11 mouse cellular contexts compared by ENCODE assay signal in genomic region chr3:87993436-87993835, GRCm38 (mm10). TPM values are rescaled to one million over a fixed set of nuclear protein-coding genes. Genes with fewer than 3 reads are reported as not detected.
DNase-seq lines count a peak whose midpoint lies in the region; ATAC-seq and TF ChIP-seq lines count a peak whose summit lies in the region.
"Had no signal": no experiment of that assay in that cellular context is flagged by ENCODE, and none has a peak within 500 bp of the region (broad histone marks: within the 10 kb centered on the region; RNA-seq: fewer than 3 reads in every experiment).

No protein-coding gene starts in this region.

- dilution Hi-C loops in CH12.LX (cut with MboI; ENCODE audit: extremely low pct_ligation_motif_present, extremely low pct_unique_long_range_greater_than_20kb, low sequenced_read_pairs) = no loop called here

- TF ChIP-seq RAD21 in CH12.LX (IDR thresholded peaks at IDR 0.05; ENCODE audit: low read depth, low read length) = no peak

- no peak for ATAC-seq in kidney, embryonic 16.5 days (ENCODE audit: low FRiP score, low TSS enrichment)
- ATAC-seq in megakaryocyte, adult 5-6 weeks (ENCODE audit: poor library complexity, severe bottlenecking) = peak; percentile 89
- ATAC-seq in monocyte, adult 5-6 weeks (replicated peaks; ENCODE audit: insufficient number of reproducible peaks, low FRiP score, low TSS enrichment, poor library complexity, severe bottlenecking) = no peak
- ATAC-seq: forebrain, embryonic 16.5 days had no signal

- WGBS in kidney, embryonic 16.5 days = 5% methylated on average over 6 of the region's 6 CpGs

- H3K9ac ChIP-seq in kidney, embryonic 16.5 days (replicated peaks; ENCODE audit: low read length) = no peak overlapping the region
- no peak overlapping the region for H3K9ac ChIP-seq in CH12.LX (ENCODE audit: insufficient read depth, low read depth)
- H3K9ac ChIP-seq: stomach, embryonic 15.5 days had no signal

- no peak for TF ChIP-seq CTCF in CH12.LX (conservative IDR thresholded peaks at IDR 0.05 in 1 of 2, IDR thresholded peaks at IDR 0.05 in 1 of 2; ENCODE audit: low read depth in 2 of 2, low read length in 2 of 2)

- intact Hi-C loops in left cerebral cortex, postnatal 10 days (cut with DNase I) = no loop called here

- H3K36me3 ChIP-seq in kidney, embryonic 16.5 days (ENCODE audit: insufficient read depth, low read length) = no peaks in the 10 kb centered on the region
- no peaks in the 10 kb centered on the region for H3K36me3 ChIP-seq in CH12.LX (replicated peaks in 1 of 2; ENCODE audit: control insufficient read depth in 1 of 2, insufficient read depth in 1 of 2, low read length in 1 of 2)
- H3K36me3 ChIP-seq: stomach, embryonic 15.5 days had no signal

- no peaks in the 10 kb centered on the region for H3K9me3 ChIP-seq in kidney, embryonic 16.5 days (ENCODE audit: low read length)
- H3K9me3 ChIP-seq in CH12.LX (replicated peaks; ENCODE audit: low read length) = peaks cover 2% of the 10 kb centered on the region
- H3K9me3 ChIP-seq: stomach, embryonic 15.5 days had no signal

- no peaks in the 10 kb centered on the region for H3K79me2 ChIP-seq in CH12.LX (replicated peaks; ENCODE audit: control insufficient read depth, extremely low read depth, insufficient read depth, poor library complexity, severe bottlenecking)

- DNase-seq in kidney, postnatal 25 days = peak; percentile 57 to 67
- DNase-seq in CH12.LX (ENCODE audit: extremely low read depth) = peak; percentile 41
- peak; percentile 92 for DNase-seq in R1 (ENCODE audit: low read depth, low spot score)
- DNase-seq in left cerebral cortex, postnatal 10 days (ENCODE audit: extremely low spot score in 1 of 2, low spot score in 2 of 2) = no peak
- DNase-seq in right cerebral cortex, postnatal 36 days (ENCODE audit: low spot score in 2 of 2) = no peak

- H3K4me2 ChIP-seq in kidney, embryonic 16.5 days (replicated peaks; ENCODE audit: low read depth, low read length) = no peak overlapping the region
- H3K4me2 ChIP-seq in CH12.LX (ENCODE audit: insufficient read depth, low read depth, poor library complexity, severe bottlenecking) = no peak overlapping the region
- H3K4me2 ChIP-seq: stomach, embryonic 15.5 days had no signal

- no peak for TF ChIP-seq POLR2A in CH12.LX (IDR thresholded peaks at IDR 0.05; ENCODE audit: low read depth, low read length)

- in situ Hi-C loops in CH12.LX (cut with MboI; ENCODE audit: low pct_ligation_motif_present, low pct_unique_long_range_greater_than_20kb, low sequenced_read_pairs) = no loop called here

- TF ChIP-seq EP300 in CH12.LX (IDR thresholded peaks at IDR 0.05; ENCODE audit: low read length) = no peak

- H3K27me3 ChIP-seq in kidney, embryonic 16.5 days (ENCODE audit: insufficient read depth, low read length) = peaks cover 73% of the 10 kb centered on the region
- H3K27me3 ChIP-seq in CH12.LX (replicated peaks) = peaks cover 93% of the 10 kb centered on the region

- no peak overlapping the region for H3K27ac ChIP-seq in kidney, embryonic 16.5 days (ENCODE audit: low read length)
- no peak overlapping the region for H3K27ac ChIP-seq in CH12.LX (ENCODE audit: insufficient read depth, low read depth)
- H3K27ac ChIP-seq: stomach, embryonic 15.5 days had no signal

- H3K4me3 ChIP-seq in kidney, embryonic 16.5 days (ENCODE audit: low read length) = no peak overlapping the region
- no peak overlapping the region for H3K4me3 ChIP-seq in CH12.LX (replicated peaks in 1 of 3; ENCODE audit: low read depth in 2 of 3, low read length in 2 of 3, poor library complexity in 1 of 3)
- H3K4me3 ChIP-seq: stomach, embryonic 15.5 days had no signal

- peaks cover 6% of the 10 kb centered on the region for H3K4me1 ChIP-seq in kidney, embryonic 16.5 days (ENCODE audit: insufficient read depth, low read length)
- H3K4me1 ChIP-seq in CH12.LX (ENCODE audit: control insufficient read depth in 1 of 2, insufficient read depth in 2 of 2) = peaks cover 0 to 5% of the 10 kb centered on the region in 2 experiments; a peak in 1 of 4 replicates

TF ChIP-seq in CH12.LX, 34 proteins besides CTCF, POLR2A, EP300 and RAD21:
- no peak for TF ChIP-seq SMC3 (IDR thresholded peaks at IDR 0.05; ENCODE audit: low read depth, low read length)
- no peak for TF ChIP-seq SIN3A (IDR thresholded peaks at IDR 0.05; ENCODE audit: low read length)
- TF ChIP-seq USF1 (IDR thresholded peaks at IDR 0.05; ENCODE audit: low read depth, low read length) = no peak
- no peak for TF ChIP-seq NRF1 (IDR thresholded peaks at IDR 0.05; ENCODE audit: low read depth, low read length)
- no peak for TF ChIP-seq MYC (IDR thresholded peaks at IDR 0.05; ENCODE audit: low read depth, low read length)
- no peak for TF ChIP-seq NELFE (IDR thresholded peaks at IDR 0.05; ENCODE audit: low read depth, low read length)
- no peak for TF ChIP-seq ZMIZ1 (IDR thresholded peaks at IDR 0.05; ENCODE audit: low read depth, low read length)
- no peak for TF ChIP-seq PAX5 (IDR thresholded peaks at IDR 0.05; ENCODE audit: low read length)
- TF ChIP-seq CHD1 (IDR thresholded peaks at IDR 0.05; ENCODE audit: low read depth, low read length) = no peak
- TF ChIP-seq MAFK (IDR thresholded peaks at IDR 0.05; ENCODE audit: insufficient replicate concordance, low read length) = no peak
- TF ChIP-seq UBTF (IDR thresholded peaks at IDR 0.05; ENCODE audit: low read depth, low read length) = no peak
- no peak for TF ChIP-seq RCOR1 (conservative IDR thresholded peaks at IDR 0.05; ENCODE audit: low read depth, low read length)
- no peak for TF ChIP-seq MAZ (IDR thresholded peaks at IDR 0.05; ENCODE audit: low read depth, low read length)
- TF ChIP-seq HCFC1 (IDR thresholded peaks at IDR 0.05; ENCODE audit: low read depth, low read length) = no peak
- TF ChIP-seq POLR2AphosphoS2 (IDR thresholded peaks at IDR 0.05; ENCODE audit: low read depth, low read length) = no peak
- TF ChIP-seq KAT2A (IDR thresholded peaks at IDR 0.05; ENCODE audit: insufficient replicate concordance, low read length) = no peak
- no peak for TF ChIP-seq TBP (conservative IDR thresholded peaks at IDR 0.05; ENCODE audit: low read depth, low read length)
- TF ChIP-seq ZNF384 (IDR thresholded peaks at IDR 0.05; ENCODE audit: low read depth, low read length) = no peak
- TF ChIP-seq MEF2A (IDR thresholded peaks at IDR 0.05; ENCODE audit: borderline replicate concordance, low read depth, low read length) = no peak
- no peak for TF ChIP-seq USF2 (conservative IDR thresholded peaks at IDR 0.05; ENCODE audit: low read depth, low read length)
TF ChIP-seq in CH12.LX: peak in this region for 0.

RNA-seq across cellular contexts. Expression of gene Bcan, which starts 6.6 kb away (rescaled TPM):
- polyA plus RNA-seq in kidney, embryonic 16.5 days (2015; fragmentation: Nextera tagmentation; extraction: Ambion mirVana) = 0.10 TPM in 1 of 2 replicates, not detected in the other
- total RNA-seq in CH12.LX (2012; rRNA removed) = 0.04 TPM in 1 of 2 replicates, not detected in the other
- total RNA-seq in CH12.LX (2014; rRNA removed) = not detected in 2 replicates
- polyA plus RNA-seq in CH12.LX (2012; ENCODE audit: insufficient read length, low read depth) = not detected in 2 replicates
- total RNA-seq in megakaryocyte, adult 5-6 weeks (2015) = not detected in 2 replicates
- total RNA-seq in megakaryocyte, adult 5-6 weeks (2017) = not detected in 2 replicates
- 100 to 1,000 TPM; 262 to 273 TPM for total RNA-seq in left cerebral cortex, postnatal 10 days (2021)
- not detected in 3 replicates for total RNA-seq in monocyte, adult 5-6 weeks (2017)

RNA-seq across cellular contexts. Expression of gene Nes, which starts 22.6 kb away (rescaled TPM):
- polyA plus RNA-seq in kidney, embryonic 16.5 days (2015; fragmentation: Nextera tagmentation; extraction: Ambion mirVana) = 25.7 and 26.6 TPM in 2 replicates
- total RNA-seq in CH12.LX (2012; rRNA removed) (0.04 TPM in 2 replicates), CH12.LX (2014; rRNA removed) (0.04 TPM in 1 of 2 replicates, not detected in the other)
- polyA plus RNA-seq in CH12.LX (2012; ENCODE audit: insufficient read length, low read depth) = 0.04 TPM in 2 replicates
- total RNA-seq in megakaryocyte, adult 5-6 weeks (2015) = not detected in 2 replicates
- not detected in 2 replicates for total RNA-seq in megakaryocyte, adult 5-6 weeks (2017)
- total RNA-seq in left cerebral cortex, postnatal 10 days (2021) = 10 to 100 TPM in 1 of 2 experiments, 1 to 10 TPM in 1; 9.9 to 11.4 TPM
- total RNA-seq in monocyte, adult 5-6 weeks (2017) = 0.58 to 2.0 TPM (median 1.6 TPM) in 3 replicates

RNA-seq across cellular contexts. Expression of gene Hapln2, which starts 33.9 kb away (rescaled TPM):
- 0.13 and 0.16 TPM in 2 replicates for polyA plus RNA-seq in kidney, embryonic 16.5 days (2015; fragmentation: Nextera tagmentation; extraction: Ambion mirVana)
- not detected in 2 replicates for total RNA-seq in CH12.LX (2012; rRNA removed)
- total RNA-seq in CH12.LX (2014; rRNA removed) = not detected in 2 replicates
- not detected in 2 replicates for polyA plus RNA-seq in CH12.LX (2012; ENCODE audit: insufficient read length, low read depth)
- total RNA-seq in megakaryocyte, adult 5-6 weeks (2015) = not detected in 2 replicates
- not detected in 2 replicates for total RNA-seq in megakaryocyte, adult 5-6 weeks (2017)
- total RNA-seq in left cerebral cortex, postnatal 10 days (2021) = 1 to 10 TPM in 1 of 2 experiments, under 1 TPM in 1; 0.26 to 1.3 TPM
- total RNA-seq in monocyte, adult 5-6 weeks (2017) = not detected in 3 replicates
- polyA plus RNA-seq: large intestine, adult 2 months had no signal

RNA-seq across cellular contexts. Expression of gene Crabp2, which starts 45.0 kb away (rescaled TPM):
- 62.0 and 67.8 TPM in 2 replicates for polyA plus RNA-seq in kidney, embryonic 16.5 days (2015; fragmentation: Nextera tagmentation; extraction: Ambion mirVana)
- total RNA-seq in CH12.LX (2012; rRNA removed) (0.38 TPM in 2 replicates), CH12.LX (2014; rRNA removed) (0.27 TPM in 1 of 2 replicates, not detected in the other)
- 0.97 and 1.0 TPM in 2 replicates for polyA plus RNA-seq in CH12.LX (2012; ENCODE audit: insufficient read length, low read depth)
- total RNA-seq in megakaryocyte, adult 5-6 weeks (2015) = 1.3 TPM in 1 of 2 replicates, not detected in the other
- not detected in 2 replicates for total RNA-seq in megakaryocyte, adult 5-6 weeks (2017)
- 1 to 10 TPM; 4.9 to 5.7 TPM for total RNA-seq in left cerebral cortex, postnatal 10 days (2021)
- not detected in 3 replicates for total RNA-seq in monocyte, adult 5-6 weeks (2017)
- polyA plus RNA-seq: large intestine, adult 2 months had no signal

RNA-seq across cellular contexts. Expression of gene Gpatch4, which starts 49.5 kb away (rescaled TPM):
- polyA plus RNA-seq in kidney, embryonic 16.5 days (2015; fragmentation: Nextera tagmentation; extraction: Ambion mirVana) = 35.2 and 42.8 TPM in 2 replicates
- total RNA-seq in CH12.LX (2012; rRNA removed) (49.1 and 64.2 TPM in 2 replicates), CH12.LX (2014; rRNA removed) (20.3 and 21.6 TPM in 2 replicates)
- polyA plus RNA-seq in CH12.LX (2012; ENCODE audit: insufficient read length, low read depth) = 128 and 182 TPM in 2 replicates
- 7.3 TPM in 2 replicates for total RNA-seq in megakaryocyte, adult 5-6 weeks (2015)
- total RNA-seq in megakaryocyte, adult 5-6 weeks (2017) = 9.5 and 10.1 TPM in 2 replicates
- 10 to 100 TPM; 20.8 to 24.2 TPM for total RNA-seq in left cerebral cortex, postnatal 10 days (2021)
- 3.8 to 10.5 TPM (median 4.8 TPM) in 3 replicates for total RNA-seq in monocyte, adult 5-6 weeks (2017)

Comparison
In these comparisons a context has a peak if more than half of its experiments do, and no peak if none do; other contexts are left out.
1. DNase-seq: peak in kidney, postnatal 25 days (2 of 2), CH12.LX (single experiment) and R1 (single experiment); none in left cerebral cortex, postnatal 10 days (0 of 2) and right cerebral cortex, postnatal 36 days (0 of 2).
2. RNA of gene Bcan, which starts 6.6 kb away (total RNA-seq): 262 to 273 TPM in left cerebral cortex, postnatal 10 days; 0.04 TPM in CH12.LX, not detected in megakaryocyte, adult 5-6 weeks and not detected in monocyte, adult 5-6 weeks; every median in the first group is over 100 times any median in the second.